Mouse (Mus musculus): Measurements from ENCODE around the gene Tspan5.

The Tspan5 gene

GRCm38 (mm10) chr3:138886121-138886520, 144.1 kb downstream of the Tspan5 start:
- no peak for DNase-seq

- no peak for DNase-seq
Measured at GRCm38 (mm10) chr3:138889214-138889613, 147.2 kb downstream of the Tspan5 start.

GRCm38 (mm10) chr3:138889769-138890295, 147.8 kb downstream of the Tspan5 start:
- DNase-seq = no peak

- no peak for DNase-seq
Measured at GRCm38 (mm10) chr3:138893520-138893919, 151.5 kb downstream of the Tspan5 start.

GRCm38 (mm10) chr3:138897500-138897899, 155.5 kb downstream of the Tspan5 start:
- DNase-seq = no peak

- no peak for DNase-seq
Measured at GRCm38 (mm10) chr3:138898055-138898454, 156.1 kb downstream of the Tspan5 start.

- no peak for DNase-seq
Measured at GRCm38 (mm10) chr3:138900571-138901141, 158.7 kb downstream of the Tspan5 start.

GRCm38 (mm10) chr3:138905678-138906077, 163.7 kb downstream of the Tspan5 start:
- no peak for DNase-seq

GRCm38 (mm10) chr3:138906112-138906880, 164.3 kb downstream of the Tspan5 start:
- DNase-seq = peak; percentile 60

- no peak for DNase-seq
Measured at GRCm38 (mm10) chr3:138909313-138909712, 167.3 kb downstream of the Tspan5 start.

- DNase-seq = no peak
Measured at GRCm38 (mm10) chr3:138912504-138912903, 170.5 kb downstream of the Tspan5 start.

GRCm38 (mm10) chr3:138914626-138915288, 172.8 kb downstream of the Tspan5 start:
- DNase-seq = no peak

- no peak for DNase-seq
Measured at GRCm38 (mm10) chr3:138916591-138916990, 174.6 kb downstream of the Tspan5 start.

- no peak for DNase-seq
Measured at GRCm38 (mm10) chr3:138917016-138917415, 175.0 kb downstream of the Tspan5 start.

GRCm38 (mm10) chr3:138918241-138918640, 176.2 kb downstream of the Tspan5 start:
- no peak for DNase-seq

GRCm38 (mm10) chr3:138926161-138926560, 184.2 kb downstream of the Tspan5 start:
- DNase-seq = no peak

GRCm38 (mm10) chr3:138927437-138927836, 185.4 kb downstream of the Tspan5 start:
- no peak for DNase-seq

- no peak for DNase-seq
Measured at GRCm38 (mm10) chr3:138936780-138937179, 194.8 kb downstream of the Tspan5 start.

- no peak for DNase-seq
Measured at GRCm38 (mm10) chr3:138937241-138937640, 195.2 kb downstream of the Tspan5 start.

- DNase-seq = no peak
Measured at GRCm38 (mm10) chr3:138941604-138942003, 199.6 kb downstream of the Tspan5 start.

GRCm38 (mm10) chr3:138945516-138945915, 203.5 kb downstream of the Tspan5 start:
- DNase-seq = no peak

- DNase-seq = no peak
Measured at GRCm38 (mm10) chr3:138949081-138949480, 207.1 kb downstream of the Tspan5 start.

- no peak for DNase-seq
Measured at GRCm38 (mm10) chr3:138955220-138955619, 213.2 kb downstream of the Tspan5 start.
